Mouse (Mus musculus) CD4-positive helper T cell, adult 2 months (primary cell): ENCODE measurements around the gene Asic1.
"Not testable (repeated sequence)": the region's sequence is repeated elsewhere in the genome, so short reads cannot be mapped to it uniquely, and the experiment has no call there.

Source experiments
- DNase-seq: peaks from one replicate; pipeline ENCODE4 v3.0.0-alpha.2; 2012; ENCODE audit warnings: low read depth, missing footprints, low spot score

The Asic1 gene

DNA sequence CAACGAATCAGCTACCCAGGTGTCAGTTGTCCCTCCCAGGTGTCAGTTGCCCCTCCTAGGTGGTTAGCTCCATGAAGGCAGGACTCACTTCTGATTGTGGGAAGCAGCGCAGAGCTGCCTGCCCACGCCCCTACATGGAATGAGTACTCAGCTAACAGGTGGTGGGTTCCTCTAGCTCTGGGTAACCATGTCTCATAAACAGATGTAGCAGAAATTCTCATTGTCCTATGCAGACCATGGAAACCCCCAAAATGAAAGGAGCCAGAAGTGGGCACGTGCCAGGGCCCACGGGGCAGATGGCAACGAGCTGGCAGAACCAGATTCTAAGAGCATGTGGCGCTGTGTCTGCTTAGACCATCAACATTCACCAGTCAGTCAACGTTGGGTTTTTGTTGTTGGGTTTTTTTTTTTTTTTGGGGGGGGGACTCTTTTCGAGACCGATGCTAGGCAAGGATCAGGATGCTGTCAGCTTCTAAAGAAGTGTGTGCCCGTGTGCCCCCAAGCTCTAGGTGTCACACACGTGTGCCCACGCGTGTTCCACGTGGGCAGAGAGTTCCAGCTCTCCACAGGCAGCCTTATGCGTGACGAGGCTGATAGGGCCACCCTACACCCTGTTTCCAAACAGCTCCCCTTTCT, 6.1 kb upstream of the Asic1 start:
- no peak for DNase-seq

DNA sequence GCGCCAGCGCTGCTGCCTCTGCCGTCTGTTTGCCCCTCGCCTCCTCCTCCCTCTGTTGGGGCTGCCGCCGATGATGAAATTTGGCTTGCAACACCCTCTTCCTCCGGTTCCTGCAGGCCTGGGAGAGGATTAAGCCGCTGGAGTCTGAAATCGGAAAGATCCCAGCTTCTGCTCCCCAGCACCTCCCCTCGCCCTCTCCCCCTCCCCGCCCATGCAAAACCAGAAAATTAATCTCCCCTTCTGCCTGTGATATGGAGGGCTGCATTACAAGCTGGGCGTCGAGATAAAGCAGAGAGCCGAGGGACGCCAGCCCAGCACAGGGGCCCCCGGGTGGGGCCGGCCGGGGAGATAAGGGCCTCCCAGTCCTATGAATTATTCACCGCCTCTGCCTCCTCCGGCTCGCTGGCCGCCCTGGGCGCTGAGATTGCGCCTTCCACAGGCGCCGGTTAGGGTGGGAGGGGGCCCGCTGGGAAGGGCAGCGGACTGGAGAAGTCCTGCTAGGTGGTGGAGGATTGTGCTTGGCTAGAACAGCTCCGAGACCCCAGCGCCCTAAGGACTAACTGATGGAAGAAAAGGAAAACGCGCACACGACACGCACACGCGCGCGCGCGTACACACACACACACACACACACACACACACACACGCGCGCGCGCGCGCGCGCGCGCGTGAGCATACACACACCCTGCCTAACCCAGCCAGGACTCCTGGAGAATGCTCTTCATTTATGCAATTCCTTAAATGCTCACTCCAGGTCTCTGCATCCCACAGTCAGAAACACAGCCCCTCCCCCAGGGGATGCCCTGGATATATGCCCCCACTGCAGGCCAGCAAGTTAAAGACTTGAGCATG, 5.3 kb upstream of the Asic1 start:
- DNase-seq = peak; percentile 15

DNA sequence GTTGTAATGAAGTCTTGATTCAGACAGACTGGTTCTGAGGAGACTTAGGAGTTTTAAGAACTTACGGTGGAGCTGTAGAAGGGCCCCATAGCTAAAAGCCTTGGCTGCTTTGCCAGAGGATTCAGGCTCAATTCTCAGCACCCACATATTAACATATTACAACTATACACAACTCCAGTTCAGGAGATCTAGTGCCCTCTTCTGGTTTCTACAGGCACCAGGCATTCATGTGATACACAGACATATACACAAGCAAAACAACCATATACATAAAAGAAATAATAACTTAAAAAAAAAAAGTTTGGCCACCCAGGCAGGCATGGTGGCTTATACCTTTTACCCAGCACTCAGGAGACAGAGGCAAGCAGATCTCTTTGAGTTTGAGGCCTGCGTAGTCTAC, 2.6 kb upstream of the Asic1 start:
- no peak for DNase-seq

DNA sequence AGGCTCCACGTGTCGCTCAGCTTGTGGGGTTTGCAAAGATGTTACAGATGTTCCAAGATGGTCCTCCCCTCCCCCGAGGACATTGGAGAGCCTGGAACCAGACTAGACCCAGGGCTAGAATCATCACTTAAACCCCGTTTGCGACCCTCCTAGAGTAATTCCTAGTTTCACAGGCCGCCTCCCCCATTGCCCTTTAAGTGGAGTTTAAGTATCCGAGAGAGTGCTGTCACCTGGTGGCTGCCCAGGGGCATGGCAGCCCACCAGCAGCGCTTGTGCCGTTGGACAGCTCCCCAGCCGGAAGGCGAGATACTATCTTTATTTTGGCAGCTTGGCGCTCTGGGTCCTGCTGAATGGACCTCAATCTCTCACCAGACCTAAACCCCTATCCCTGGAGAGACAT, 1.3 kb upstream of the Asic1 start:
- DNase-seq = peak; percentile 75

DNA sequence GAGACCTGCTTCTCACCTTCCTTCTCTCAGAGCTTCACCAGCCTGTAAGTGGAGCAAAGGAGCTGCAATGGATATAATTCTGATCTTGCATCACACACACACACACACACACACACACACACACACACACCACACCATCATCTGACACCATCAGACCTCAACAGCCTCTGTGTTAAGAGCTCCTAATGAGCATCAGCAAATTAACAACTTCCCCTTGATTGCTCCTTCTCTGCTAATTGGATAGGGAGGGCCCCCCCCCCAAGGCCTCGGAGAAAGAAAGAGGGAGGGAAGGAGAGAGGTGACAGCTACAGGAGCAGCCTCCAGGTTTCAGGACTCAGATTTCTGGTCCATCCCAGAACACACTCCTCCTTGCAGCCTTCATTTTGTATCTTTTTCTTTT, 776 bp upstream of the Asic1 start:
- no peak for DNase-seq

DNA sequence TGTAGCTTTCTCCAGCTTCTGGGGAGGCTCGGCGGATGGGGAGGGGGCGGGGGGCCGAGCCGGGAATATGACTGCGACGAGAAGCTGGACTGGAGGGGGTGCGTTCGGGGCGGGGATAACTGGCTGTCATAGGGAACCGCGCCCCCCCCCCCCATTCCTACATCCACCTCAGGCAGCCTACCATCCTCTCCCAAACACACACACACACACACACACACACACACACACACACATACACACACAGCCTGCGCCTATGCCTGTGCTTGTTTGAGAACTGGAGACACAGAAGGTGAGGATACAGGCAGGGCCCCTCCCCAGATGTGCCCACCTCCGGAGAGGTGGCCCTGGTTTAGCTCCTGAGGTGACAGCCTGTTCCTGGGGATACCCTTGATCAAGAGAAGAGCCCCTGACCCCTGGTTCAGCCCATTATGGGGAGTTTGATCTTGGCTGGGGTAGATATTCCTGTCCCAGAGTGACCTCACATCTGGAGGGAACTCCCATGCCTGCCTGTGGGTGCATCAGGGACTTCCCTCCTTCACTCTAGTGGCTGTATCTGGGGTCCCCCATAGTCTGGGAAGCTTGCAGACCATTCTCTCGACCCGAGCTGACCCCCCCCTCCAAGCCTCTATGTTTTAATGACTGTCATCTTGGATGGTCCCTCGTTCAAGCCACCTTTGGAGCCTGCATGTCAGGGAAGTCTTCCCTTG, 949 bp downstream of the Asic1 start:
- DNase-seq = no peak

DNA sequence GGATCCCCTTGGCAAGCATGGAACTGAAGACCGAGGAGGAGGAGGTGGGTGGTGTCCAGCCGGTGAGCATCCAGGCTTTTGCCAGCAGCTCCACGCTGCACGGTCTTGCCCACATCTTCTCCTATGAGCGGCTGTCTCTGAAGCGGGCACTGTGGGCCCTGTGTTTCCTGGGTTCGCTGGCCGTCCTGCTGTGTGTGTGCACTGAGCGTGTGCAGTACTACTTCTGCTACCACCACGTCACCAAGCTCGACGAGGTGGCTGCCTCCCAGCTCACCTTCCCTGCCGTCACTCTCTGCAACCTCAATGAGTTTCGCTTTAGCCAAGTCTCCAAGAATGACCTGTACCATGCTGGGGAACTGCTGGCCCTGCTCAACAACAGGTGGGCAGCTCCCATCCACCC, 1.6 kb downstream of the Asic1 start:
- no peak for DNase-seq

DNA sequence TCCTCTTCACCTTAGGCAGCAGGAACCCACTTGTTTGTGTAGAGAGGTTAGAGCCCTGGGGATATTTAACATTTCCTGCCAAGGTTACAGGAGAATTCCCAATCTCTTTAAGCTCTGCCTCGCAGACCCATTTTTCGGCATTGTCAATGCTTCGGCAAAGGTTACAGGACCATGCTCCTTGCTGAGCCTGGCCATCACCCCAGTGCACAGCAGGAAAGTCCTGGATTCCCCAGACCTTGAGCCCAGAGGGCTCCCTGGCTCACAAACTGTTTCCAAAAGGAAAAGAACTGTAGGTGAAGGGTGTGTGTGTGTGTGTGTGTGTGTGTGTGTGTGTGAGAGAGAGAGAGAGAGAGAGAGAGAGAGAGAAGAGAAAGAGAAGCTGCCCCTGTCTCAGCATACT, 4.7 kb downstream of the Asic1 start:
- DNase-seq = no peak

DNA sequence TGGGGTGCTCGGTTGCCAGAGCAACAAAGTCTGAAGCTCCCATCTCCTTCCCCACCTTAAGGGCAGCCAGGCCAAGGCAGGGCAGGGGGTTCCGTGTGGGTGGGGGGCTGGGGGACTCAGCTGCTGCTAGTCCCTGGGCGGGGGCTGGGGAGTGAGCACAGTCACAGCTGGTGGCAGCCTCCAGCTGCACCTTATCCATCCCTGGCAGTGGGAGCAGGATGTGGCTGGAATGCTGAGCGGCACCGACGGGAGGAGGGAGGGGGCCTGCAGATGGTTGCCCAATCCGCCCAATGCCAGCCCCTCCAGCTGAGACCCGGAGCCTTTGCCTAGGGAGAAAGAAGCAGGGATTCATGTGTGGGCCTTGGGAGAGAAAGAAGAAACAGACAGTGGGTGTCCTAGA, 6.9 kb downstream of the Asic1 start:
- no peak for DNase-seq

DNA sequence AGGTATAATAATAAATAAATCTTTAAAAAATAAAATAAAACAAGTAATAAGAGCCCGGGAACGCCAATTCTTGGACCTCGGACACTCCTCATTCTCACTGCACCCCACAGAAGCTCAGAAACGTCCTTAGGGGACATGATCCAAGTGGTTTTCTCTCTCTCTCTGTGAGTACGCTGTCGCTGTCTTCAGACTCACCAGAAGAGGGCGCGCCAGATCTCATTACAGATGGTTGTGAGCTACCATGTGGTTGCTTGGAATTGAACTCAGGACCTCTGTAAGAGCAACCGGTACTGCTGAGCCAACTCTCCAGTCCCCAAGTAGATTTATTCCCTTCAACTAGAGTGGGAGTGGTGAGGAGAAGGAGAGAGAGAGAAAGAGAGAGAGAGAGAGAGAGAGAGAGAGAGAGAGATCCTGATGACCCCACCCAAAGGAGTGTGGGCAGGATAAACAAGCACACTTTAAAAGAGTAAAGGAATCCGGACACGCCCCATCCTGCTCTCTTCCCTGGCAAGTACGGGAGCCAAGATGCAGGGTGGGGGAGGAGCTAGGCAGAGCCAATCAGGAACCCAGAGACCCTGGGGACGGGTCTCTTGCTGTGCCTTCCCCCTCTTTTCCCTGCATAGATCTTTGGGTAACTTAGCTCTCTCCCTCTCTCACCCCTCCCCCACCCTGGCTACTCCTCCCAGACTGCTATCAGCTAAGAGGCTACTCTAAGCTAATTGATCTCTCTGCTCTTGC, 8.1 kb downstream of the Asic1 start:
- DNase-seq = peak; percentile 48

DNA sequence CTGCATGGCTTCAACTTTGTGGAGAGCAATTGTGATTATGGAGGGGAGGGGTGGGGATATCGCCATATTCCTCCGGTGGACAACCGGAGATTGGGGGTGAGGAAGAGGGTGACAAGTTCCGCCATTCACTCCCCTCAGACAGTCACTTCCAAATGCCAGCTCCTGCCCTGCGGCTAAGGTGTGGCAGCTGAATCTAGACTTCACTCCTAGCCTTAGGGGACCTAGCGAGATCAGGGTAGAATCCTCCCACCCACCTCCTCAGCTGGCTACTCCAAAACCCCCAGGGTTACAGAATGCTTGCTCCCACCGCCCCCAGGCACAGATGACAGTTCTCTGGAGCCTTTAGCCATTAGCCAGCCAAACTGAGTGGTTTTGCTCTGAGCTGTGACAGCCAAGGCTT, 8.8 kb downstream of the Asic1 start:
- no peak for DNase-seq

DNA sequence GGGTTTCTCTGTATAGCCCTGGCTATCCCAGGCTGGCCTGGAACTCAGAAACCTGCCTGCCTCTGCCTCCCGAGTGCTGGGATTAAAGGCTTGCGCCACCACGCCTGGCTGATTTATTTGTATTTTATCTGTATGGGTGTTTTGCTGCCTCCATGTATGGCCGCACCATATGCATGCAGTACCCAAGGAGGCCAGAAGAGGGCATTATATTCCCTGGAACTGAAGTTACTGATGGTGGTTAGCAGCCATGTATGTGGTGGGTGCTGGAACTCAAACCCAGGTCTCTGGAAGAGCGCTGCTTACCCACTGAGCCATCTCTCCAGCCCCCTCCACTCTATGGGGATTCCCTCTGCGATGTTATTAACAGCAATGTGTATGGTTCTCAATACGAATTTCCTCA, 12.7 kb downstream of the Asic1 start:
- DNase-seq = no peak

DNA sequence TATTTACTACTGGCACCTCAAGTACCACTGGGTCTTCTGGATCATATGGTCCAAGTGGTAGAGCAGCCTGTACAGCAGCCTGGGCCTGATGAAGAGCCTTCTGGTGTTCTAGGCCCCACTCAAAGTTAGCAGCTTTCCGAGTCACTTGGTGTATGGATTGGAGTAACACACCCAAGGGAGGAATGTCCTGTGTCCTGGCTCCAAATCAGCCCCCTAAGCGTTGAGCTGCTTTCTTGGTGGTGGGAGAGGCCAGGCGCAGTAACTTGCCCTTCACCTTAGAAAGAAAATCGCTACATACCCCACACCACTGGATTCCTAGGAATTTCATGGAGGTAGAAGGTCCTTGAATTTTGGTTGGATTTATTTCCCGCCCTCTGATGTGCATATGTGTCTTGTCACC, 14.0 kb downstream of the Asic1 start:
- no peak for DNase-seq

DNA sequence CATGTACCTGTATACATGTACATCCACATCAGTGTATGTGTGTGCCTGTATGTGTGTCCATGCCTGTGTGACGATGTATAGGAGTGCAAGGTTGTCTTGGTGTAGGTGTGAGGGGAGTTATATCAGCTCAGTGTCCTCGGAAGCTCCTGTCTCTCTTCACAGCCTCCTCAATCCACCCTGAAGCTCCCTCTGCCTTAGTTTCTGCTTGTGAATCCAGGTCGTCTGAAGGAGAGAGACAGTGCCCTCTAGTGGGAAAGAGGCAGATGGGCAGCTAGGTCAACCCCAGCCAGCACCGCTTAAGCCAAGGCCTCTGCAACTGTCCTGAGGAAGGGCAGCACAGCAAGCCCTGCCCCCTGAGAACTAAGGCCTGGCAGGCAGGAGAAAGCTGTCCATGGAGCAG, 18.5 kb downstream of the Asic1 start:
- DNase-seq = peak; percentile 49

DNA sequence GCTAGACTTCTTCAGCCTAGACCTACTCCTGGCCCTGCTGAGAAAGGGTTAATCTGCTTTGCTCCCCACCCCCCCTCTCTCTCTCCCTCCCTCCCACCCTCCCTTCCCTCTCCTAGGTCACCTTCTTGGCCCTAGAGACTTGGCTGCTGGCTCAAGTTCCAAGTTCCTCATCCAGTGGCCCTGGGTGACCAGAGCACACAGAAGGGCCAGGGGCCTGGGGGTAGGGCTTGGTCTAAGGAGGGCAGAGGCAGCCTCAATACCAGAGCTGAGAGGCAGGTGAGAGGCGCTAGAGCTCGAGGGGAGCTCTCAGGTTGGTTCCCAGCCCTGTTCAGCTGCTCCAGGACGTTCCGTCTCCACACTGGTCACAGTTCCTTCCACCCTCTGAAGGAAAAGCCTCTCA, 20.8 kb downstream of the Asic1 start:
- no peak for DNase-seq

DNA sequence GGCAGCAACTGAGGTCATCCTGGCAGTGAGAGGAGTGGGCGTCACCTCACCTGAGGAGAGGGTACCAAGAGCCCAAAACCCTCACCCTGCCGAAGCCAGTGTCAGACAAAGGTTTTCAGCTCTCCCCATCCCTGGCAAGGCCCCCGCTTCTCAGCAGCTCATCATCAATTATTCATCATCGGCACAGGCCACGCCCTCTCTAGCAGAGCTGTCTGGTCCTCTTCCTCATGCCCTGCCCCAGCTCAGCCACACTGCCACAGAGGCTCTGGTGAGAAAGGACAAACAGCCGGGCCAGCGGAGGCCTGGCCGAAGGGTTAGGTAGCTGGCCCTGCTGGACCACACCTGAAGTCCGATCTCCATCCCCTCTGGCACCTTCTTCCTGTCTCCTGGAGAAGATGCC, 21.8 kb downstream of the Asic1 start:
- no peak for DNase-seq

DNA sequence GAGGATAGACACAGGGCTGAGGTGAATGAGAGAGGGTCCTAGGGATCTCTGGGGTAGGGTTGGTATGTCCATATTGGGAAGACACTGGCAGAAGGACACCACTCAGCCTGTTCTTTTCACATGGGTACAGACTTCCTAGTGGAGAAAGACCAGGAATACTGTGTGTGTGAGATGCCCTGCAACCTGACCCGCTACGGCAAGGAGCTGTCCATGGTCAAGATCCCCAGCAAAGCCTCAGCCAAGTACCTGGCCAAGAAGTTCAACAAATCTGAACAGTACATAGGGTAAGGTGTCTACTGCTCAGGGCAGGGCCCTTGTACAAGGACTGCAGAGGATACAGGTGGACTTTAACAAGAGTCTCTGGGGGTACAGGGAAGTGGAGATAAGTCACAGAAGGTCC, 27.1 kb downstream of the Asic1 start:
- DNase-seq = no peak

DNA sequence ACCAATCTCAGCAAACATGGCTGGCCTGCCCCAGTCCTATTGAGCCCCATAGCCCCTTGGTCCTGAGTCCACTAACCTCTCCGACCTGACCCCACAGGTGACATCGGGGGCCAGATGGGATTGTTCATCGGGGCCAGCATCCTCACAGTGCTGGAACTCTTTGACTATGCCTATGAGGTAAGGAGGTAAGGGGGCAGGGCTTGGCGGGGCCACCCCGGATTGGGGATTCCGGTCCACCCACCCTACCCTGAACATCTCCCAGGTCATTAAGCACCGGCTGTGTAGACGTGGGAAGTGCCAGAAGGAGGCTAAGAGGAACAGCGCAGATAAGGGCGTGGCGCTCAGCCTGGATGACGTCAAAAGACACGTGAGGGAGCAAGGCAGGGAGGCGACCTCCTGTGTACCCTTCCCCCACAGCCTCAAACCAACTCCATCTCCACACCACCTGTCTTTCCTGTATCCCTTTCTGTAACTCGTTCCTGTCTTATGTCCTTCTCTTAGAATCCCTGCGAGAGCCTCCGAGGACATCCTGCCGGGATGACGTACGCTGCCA, 28.4 kb downstream of the Asic1 start:
- peak; percentile 35 for DNase-seq

DNA sequence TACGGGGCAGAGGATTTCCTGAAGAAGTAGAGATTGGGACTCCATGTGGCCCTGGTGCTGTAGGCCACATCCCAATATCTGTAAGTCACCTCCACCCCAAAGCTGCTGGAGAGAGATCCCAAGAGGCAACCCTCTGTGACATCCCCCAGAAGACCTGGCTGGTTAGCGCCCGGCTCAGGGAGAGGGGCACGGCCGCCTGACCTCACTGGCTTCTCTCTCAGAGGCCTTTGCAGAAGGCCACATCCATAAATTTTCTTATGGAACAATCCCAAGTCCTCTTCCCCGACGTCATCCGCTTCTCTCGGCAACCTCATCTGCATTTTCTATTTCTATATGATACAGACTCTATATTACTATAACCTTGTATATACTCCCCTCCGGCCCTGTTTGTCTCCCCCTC, 29.5 kb downstream of the Asic1 start:
- no peak for DNase-seq

DNA sequence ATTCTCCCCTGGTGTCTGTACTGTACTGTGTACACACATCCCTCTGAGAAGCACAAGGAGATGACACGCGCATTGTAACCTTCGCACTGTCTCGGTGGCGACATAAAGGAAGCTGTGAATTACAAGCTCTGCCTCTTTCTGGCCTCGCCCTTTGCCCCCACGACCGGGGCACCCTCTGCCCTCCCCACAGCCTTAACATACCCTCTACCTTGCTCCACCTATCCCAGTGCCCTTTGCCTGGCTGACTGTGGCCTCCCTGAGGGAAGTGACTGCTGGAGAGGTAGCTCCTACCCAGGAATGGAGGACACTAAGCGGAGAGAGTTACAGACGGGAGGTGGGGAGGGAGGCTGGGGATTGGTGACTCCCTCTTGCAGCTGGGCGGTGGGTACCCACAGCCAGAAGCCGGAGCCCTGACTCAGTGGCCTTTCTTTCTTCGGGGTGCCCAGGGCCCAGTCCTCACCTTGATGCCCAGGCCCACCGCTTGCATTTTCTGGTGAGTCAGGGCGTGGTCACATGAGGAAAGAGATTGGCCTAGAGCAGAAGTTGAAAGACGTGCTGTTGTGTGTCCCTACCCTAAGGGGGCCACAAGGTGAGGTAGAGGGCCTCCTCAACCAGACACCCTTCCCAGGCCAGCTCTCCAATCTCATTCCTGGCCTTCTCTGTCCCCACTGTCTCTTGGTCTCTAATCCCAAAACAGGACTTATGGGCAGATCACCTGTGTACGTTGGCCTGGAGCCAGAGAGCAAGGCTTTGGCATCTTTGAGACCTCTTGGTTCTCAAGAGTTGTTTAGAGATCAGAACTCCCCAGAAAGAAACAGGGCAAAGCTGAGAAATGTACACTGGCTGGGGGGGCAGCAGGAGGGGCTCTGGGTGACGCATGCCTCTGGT, 30.3 kb downstream of the Asic1 start:
- no peak for DNase-seq

DNA sequence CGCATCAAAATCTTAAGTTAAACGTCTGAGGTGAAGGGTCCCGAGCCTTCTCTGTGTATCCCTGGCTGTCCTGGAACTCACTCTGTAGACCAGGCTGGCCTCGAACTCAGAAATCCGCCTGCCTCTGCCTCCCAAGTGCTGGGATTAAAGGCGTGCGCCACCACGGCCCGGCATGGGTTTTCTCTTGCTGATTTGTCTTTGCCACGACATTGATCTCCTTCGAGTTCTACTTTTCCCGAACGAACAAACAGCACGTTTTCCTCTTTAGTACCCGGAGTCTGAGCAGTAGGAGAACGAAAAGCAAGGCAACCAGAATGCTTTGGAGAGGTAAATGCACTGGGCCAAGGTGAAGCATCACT, 31.5 kb downstream of the Asic1 start:
- DNase-seq = not testable (repeated sequence)
